Mouse (Mus musculus) adrenal gland, postnatal 14 days (tissue): ENCODE results near the gene Stx6. TPM values are rescaled to one million over a fixed set of nuclear protein-coding genes. Genes with fewer than 3 reads are reported as not detected.
A peak's percentile ranks its signal among the peaks of the same experiment; 100 is the strongest.
"Not testable (repeated sequence)": the region's sequence is repeated elsewhere in the genome, so short reads cannot be mapped to it uniquely, and the experiment has no call there.

Source experiments
- DNase-seq: peaks from one replicate; pipeline ENCODE4 v3.0.0; 2021; ENCODE audit warnings: mixed read lengths
- total RNA-seq: library from RNA; stranded (reverse); gene quantifications from 2 replicates; pipeline ENCODE4 v1.2.3, GENCODE M21; 2021

Gene Stx6
- total RNA-seq, 1 experiment from 2014 or later: 48.4 TPM

GRCm38 (mm10) chr1:155158970-155159484 is 512 bp downstream of the Stx6 start:
- peak; percentile 81 for DNase-seq

GRCm38 (mm10) chr1:155167453-155167852 is 8.9 kb downstream of the Stx6 start:
- DNase-seq: no peak

GRCm38 (mm10) chr1:155169935-155170334 is 11.4 kb downstream of the Stx6 start:
- DNase-seq: no peak

GRCm38 (mm10) chr1:155172895-155173643 is 14.6 kb downstream of the Stx6 start:
- DNase-seq: no peak

DNA sequence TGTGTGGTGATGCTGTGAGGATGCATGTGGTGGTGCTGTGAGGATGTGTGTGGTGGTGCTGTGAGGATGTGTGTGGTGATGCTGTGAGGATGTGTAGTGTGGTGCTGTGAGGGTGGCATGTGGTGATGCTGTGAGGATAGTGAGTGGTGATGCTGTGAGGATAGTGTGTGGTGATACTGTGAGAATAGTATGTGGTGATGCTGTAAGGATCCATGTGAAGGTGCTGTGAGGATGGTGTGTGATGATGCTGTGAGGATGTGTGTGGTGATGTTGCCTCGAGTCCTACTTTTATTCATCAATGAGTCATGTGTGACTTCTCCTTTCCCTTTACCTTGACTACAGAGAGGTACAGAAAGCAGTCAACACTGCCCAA is 15.1 kb downstream of the Stx6 start:
- DNase-seq: not testable (repeated sequence)

- no peak for DNase-seq
Observed at GRCm38 (mm10) chr1:155174424-155174823, 15.9 kb downstream of the Stx6 start.

DNA sequence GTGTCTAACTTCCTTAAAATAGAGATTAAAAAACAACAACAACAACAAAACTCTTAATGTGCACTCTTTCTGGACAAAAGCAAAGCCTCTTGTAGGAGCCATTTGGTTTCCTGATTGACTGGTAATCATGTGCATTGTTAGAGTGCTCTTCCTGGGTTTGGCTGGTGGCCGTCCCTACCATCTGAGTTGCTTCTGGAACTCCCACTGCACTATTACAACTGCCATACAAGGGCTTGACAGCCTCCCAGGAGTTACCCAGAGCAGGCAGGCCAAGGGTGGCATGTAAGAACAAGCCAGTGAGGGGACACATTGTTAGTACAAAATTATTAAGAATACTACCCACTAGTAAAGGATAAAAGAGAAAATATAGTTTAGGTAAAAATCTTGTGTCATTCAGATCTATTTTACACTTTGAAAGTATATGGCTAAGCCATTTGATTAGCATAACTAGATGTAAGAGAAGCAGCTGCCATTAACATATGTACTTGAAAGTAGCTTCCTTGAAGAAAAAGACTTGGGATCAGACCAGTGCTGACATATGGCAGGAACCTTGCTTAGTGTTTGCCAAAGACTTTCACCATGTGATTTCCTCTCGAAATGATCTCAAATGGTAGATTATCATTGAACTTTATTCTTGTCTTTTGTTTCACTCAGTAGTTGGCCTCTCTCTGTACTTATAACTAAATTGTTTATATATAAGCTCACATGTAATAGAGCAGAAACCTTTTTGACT is 19.8 kb downstream of the Stx6 start:
- DNase-seq: no peak

GRCm38 (mm10) chr1:155184191-155184590 is 25.7 kb downstream of the Stx6 start:
- no peak for DNase-seq

DNA sequence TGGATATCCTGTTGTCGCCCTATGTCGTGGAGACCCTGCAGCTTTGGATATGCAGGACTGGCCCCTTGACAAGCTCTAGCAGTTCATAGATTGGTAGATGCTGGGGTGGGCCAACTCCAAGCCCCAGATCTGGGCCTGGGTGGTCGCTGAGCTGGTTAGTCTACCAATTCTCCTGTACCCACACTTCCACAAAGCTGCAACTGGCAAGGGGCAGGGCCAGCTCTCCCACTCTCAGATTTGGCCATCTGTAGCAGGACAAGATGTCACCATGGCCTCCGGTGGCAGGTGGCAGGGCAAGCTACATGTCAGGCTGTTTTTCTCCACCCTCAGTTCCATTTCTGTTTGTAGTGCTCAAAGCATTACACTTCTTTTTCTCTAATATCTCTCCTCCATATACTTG is 30.1 kb downstream of the Stx6 start:
- no peak for DNase-seq

DNA sequence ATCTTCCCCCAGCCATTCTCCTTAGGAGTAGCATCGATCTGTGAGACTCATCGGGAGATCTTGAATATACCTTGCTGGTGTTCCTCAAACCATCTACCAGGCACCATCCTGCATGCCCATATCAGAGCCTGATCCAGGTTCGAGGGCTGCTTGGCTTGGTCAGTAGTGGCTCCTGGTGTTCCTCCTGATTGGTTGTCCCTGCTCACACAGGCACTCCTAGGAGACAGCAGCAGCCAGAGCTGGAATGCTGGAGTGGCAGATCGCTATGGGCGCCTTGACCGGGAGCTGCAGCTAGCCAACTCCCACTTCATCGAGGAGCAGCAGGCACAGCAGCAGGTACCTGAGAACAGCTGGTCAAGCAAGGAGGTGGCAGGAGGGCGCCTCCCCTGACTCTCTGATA is 32.7 kb downstream of the Stx6 start:
- DNase-seq: no peak

- peak; percentile 29 for DNase-seq
Observed at GRCm38 (mm10) chr1:155191671-155192070, 33.2 kb downstream of the Stx6 start.

DNA sequence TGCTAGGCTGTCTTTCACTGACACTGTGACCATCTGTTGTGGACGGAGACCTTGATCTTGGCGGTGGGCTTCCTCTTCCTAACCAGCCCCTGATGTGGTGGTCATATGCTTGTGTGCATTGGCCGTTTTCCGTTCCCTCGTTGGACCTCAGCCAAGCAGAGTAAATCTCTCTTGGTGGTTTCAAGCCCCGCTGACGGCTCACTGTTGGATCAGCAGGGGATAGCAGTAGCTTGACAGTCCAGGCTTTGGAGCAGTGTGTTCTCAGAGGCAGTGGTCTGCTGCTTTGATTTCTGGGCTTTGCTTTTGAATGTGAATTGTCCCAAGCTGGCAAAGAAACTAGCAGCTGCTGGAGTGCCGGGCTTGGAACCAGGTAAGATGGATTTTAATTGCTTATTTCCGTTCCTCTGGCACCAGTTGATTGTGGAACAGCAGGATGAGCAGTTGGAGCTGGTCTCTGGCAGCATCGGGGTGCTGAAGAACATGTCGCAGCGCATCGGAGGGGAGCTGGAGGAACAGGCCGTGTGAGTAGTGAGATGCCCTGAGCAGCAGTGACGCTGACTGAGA is 34.4 kb downstream of the Stx6 start:
- no peak for DNase-seq

GRCm38 (mm10) chr1:155196691-155197090 is 38.2 kb downstream of the Stx6 start:
- DNase-seq: peak; percentile 25

DNA sequence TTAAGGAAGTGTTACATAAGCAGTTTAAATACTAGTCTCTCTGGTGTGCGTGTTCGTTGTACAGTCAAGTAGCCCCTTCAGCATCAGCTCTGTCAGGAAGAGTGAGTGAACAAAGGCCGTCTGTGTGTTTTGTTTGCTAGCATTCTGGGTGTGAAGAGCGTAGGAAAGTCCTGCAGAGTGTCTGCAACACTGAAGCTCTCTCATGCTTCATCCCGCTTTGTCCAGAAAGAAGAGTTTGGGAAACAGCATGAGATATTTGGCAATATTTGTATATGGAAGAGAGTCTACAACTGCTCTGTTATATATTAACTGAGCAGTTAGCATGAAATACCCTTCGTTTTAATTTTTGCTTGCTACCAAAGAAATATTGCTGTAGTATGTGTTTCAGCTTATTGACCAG is 41.0 kb downstream of the Stx6 start:
- no peak for DNase-seq

- DNase-seq: no peak
Observed at GRCm38 (mm10) chr1:155200967-155201366, 42.5 kb downstream of the Stx6 start.

- DNase-seq: no peak
Observed at GRCm38 (mm10) chr1:155201373-155201879, 42.9 kb downstream of the Stx6 start.

GRCm38 (mm10) chr1:155201914-155202313 is 43.4 kb downstream of the Stx6 start:
- peak; percentile 25 for DNase-seq

GRCm38 (mm10) chr1:155202472-155202871 is 44.0 kb downstream of the Stx6 start:
- peak; percentile 30 for DNase-seq

GRCm38 (mm10) chr1:155203101-155203500 is 44.6 kb downstream of the Stx6 start:
- DNase-seq: no peak

DNA sequence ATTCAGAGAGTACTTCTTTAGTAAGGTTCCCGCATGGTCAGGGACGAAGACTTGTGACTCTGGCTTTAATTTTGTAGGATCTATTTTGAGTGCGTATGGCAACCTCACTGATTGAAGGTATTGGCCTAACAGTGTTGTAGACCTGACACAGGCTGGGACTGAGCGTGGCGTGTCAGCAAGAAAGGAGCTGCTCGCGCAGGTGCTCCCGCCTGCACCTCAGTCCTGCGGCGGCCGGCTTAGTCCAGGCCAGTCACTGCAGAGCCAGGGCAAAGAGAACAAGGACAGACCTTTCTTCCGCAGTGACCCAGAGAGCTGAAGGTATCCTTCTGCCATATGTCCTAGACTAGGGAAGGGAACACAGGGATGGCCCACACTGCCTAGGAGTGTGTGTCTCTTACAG is 45.4 kb downstream of the Stx6 start:
- no peak for DNase-seq

GRCm38 (mm10) chr1:155204560-155205162 is 46.1 kb downstream of the Stx6 start:
- peak; percentile 28 for DNase-seq

- DNase-seq: no peak
Observed at GRCm38 (mm10) chr1:155205311-155205710, 46.8 kb downstream of the Stx6 start.
